Mouse (Mus musculus) megakaryocyte, embryonic 14.5 days (primary cell): ENCODE measurements at regions not wholly inside any gene's neighbourhood (a gene's known extent, or its start where the extent isn't known, plus 50 kb on each side); places are given as distances from the start of the nearest gene placed in this dataset.

Experiments used
- FLI1 ChIP-seq: IDR thresholded peaks from 2 replicates; pipeline ENCODE4 v1.6.1; 2012; ENCODE audit warnings: low read length, inconsistent platforms, mixed read lengths
- GATA1 ChIP-seq: IDR thresholded peaks from 3 replicates; pipeline ENCODE4 v1.6.1; 2012; ENCODE audit warnings: mixed read lengths, low read length, inconsistent platforms, borderline replicate concordance

GRCm38 (mm10) chr9:117713121-117713520, 83.4 kb upstream of the Rbms3 start:
- TF ChIP-seq FLI1 = no peak
- no peak for TF ChIP-seq GATA1
